Mouse (Mus musculus) olfactory bulb, adult 2 months (tissue): ENCODE measurements around the gene 2200002D01Rik. TPM values are rescaled to one million over a fixed set of nuclear protein-coding genes. Genes with fewer than 3 reads are reported as not detected.
"Not testable (repeated sequence)": the region's sequence is repeated elsewhere in the genome, so short reads cannot be mapped to it uniquely, and the experiment has no call there.

ENCODE experiments used
- H3K27ac ChIP-seq: fragments of 200-500 bp; 2 replicates; pipeline ENCODE4 v1.5.1; 2012; ENCODE audit warnings: low read depth, low read length; ENCODE audit not compliant: insufficient read depth
- H3K4me1 ChIP-seq: fragments of 200-500 bp; 2 replicates; pipeline ENCODE4 v1.6.1; 2012; ENCODE audit warnings: low read length; ENCODE audit not compliant: control insufficient read depth, insufficient read depth
- H3K4me3 ChIP-seq: fragments of 200-500 bp; 2 replicates; pipeline ENCODE4 v1.5.1; 2012; ENCODE audit warnings: mild to moderate bottlenecking, low read depth, low read length, moderate library complexity; ENCODE audit not compliant: insufficient read depth
- CTCF ChIP-seq: fragments of 200-500 bp; IDR thresholded peaks from 2 replicates; pipeline ENCODE4 v1.5.1; 2012; ENCODE audit warnings: low read depth, mild to moderate bottlenecking, low read length, moderate library complexity; ENCODE audit not compliant: insufficient read depth
- POLR2A ChIP-seq: fragments of 200-500 bp; IDR thresholded peaks from 2 replicates; pipeline ENCODE4 v1.6.1; 2012; ENCODE audit warnings: mild to moderate bottlenecking, low read depth, low read length, moderate library complexity; ENCODE audit not compliant: insufficient read depth
- WGBS: fragments of 180-500 bp; shearing (Covaris S2); methylation state at CpG from one replicate; pipeline ENCODE4 v1.1.7; 2018; 5-methylcytosine and 5-hydroxymethylcytosine counted together
- polyA plus RNA-seq: library from polyadenylated mRNA; stranded (reverse); fragments of >200 nt; gene quantifications from 2 replicates; pipeline ENCODE4 v1.2.4, GENCODE M21; 2012; ENCODE audit warnings: low replicate concordance; ENCODE audit not compliant: missing spikeins, insufficient read depth, insufficient read length

The 2200002D01Rik gene
- polyA plus RNA-seq, 1 experiment: not detected

DNA sequence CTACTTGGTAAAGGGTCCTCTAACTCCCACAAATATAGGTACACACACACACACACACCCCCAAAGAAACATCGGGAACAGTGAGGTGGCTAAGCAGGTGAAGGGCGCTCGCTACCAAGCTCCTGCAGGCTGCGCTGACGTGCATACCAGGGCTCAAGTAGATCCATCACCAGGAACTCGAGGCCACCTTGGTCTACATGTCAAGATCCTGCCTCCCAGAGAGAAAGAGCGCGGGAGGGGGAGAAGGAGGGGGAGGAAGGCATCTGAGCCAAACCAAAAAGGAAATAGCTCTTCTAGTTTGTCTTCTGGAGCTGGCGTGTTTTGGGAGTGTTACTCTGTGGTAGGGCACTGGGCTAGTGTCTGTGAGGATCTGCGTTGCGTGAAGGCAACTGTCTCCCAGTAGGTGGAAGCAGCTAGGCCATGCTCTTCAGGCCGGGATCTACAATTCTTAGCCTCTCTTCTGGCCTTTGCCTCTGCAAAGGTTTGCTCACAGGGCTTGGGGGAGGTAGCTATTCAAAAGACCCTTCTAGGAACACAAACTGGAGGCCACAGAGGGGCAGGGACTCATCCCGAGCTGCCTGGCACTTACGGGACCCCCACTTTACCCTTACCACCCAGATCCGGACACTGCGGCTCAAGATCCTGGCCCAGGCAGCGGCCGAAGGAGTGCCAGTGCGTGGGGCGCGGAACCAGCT lies 1.5 kb downstream of the 2200002D01Rik start:
- no peak overlapping the region for H3K27ac ChIP-seq
- no peak overlapping the region for H3K4me3 ChIP-seq
- peaks cover 8% of the 10 kb centered on the region; the same call in 1 of the 2 replicates for H3K4me1 ChIP-seq
- 88% methylated on average over 21 of the region's 21 CpGs for WGBS
- no peak for TF ChIP-seq CTCF
- no peak for TF ChIP-seq POLR2A

DNA sequence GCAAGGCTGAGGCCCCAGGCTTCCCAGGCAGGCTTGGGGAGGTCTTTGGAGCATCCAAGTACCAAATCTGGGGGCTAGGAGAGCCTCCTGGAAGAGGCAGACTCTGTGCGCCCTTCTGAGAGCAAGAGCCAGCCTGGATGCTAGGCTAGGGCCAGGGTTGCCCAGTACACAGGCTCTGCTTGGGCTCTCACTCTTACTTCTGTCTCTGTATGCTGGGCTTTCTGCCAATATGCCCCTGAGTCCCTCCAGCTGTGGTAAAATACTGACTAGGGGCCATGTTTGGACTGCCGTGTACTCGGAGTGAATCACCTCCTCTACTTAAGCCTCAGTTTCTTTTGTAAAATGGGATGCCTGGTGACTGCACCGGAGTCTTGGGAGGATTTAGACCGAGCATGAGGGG lies 2.3 kb downstream of the 2200002D01Rik start:
- WGBS: 70% methylated on average over 5 of the region's 5 CpGs
- no peak for TF ChIP-seq POLR2A
- TF ChIP-seq CTCF: no peak
- H3K27ac ChIP-seq: no peak overlapping the region

DNA sequence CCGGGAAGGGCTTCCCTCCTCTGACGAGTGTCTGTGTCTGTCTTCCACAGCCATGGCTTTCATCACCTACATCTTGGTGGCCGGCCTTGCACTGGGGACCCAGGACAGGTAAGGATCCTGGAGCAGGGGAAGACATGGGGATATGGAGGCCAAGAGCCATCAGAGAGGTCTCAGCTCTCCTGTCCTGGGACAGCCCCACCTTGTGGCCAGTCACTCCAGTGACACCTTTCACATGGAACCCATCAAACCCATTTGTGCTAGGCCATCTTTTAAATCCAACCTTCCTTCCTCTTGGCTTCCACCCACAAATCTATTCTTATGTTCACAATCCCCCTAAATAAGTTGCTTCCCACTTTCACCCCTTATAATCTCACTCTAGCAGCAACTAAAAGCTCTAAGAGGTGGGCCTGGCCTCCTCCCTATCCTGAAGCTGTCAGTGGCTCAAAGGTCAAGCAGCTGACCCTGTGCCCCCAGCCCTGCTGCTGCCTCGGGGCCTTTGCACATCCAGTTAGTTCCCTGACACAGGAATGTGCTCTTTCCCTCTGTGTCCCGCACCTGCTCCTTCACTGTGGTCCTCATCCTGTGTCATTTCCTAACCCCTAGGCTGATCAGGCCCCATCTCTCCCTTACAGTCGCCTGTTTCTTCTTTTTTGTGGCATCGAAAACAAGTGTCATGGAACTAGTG lies 3.4 kb downstream of the 2200002D01Rik start:
- TF ChIP-seq CTCF: no peak
- no peak for TF ChIP-seq POLR2A
- WGBS: 88% methylated on average over 7 of the region's 7 CpGs

More for the DNA sequence above, 2.3 kb downstream of the 2200002D01Rik start:
- Histone ChIP-seq H3K4me3 (no peak overlapping the region), H3K4me1 (peaks cover 8% of the 10 kb centered on the region; the same call in 1 of the 2 replicates)

DNA sequence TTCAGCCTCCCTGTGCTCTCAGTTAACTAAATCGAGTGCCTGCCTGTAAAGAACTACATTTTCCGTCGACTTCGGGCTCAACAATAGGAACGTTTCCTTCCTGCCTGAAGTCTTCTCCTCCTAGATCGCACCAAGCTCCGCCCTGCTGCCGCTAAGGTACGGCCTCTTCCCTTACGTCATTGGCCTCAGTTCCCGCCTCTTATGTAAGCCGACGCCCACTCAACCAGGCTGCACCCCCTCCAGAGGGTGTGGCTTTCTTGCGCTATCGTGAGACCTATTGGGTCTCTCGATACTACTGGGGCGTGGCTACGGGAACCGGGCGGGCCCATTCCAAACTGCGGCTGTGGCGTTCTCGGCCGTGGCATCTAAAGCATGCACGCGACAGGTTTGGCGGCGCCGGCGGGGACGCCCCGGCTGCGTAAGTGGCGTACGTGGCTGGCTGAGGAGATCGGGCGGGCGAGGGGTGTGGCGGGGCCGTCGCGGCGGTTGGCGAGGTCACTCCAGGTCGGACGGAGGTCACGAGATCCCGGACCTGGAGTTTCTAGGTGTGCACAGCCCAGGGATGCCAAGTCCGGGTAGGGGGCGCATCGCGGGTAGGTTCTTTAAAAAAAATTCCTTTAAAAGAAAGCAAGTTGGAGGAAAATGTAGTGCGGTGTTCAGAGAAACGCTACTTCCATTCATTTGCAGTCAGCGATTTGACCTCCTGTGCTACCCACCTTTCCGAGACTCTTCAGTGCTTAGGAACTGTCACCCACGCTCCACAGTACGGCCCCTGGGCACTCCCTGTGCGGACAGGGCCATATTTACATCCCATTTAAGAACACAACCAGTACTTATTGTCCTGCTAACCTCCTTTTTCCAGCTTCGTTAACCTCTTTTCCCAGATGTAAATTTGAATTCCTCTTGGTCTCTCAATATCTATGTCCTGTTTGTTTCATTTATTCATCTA lies 10.0 kb downstream of the 2200002D01Rik start, which contains the start of gene Yif1b:
Gene Yif1b, plus strand, starts transcription at position 311 of the 949 bp plus-strand sequence.
- WGBS: under 1% methylated on average over 60 of the region's 60 CpGs
- H3K4me3 ChIP-seq: peak within 1 kb of the TSS; percentile 75
- H3K27ac ChIP-seq: peak within 1 kb of the TSS; percentile 35; the same call in 1 of the 2 replicates
- TF ChIP-seq CTCF: no peak
- TF ChIP-seq POLR2A: peak; percentile 57; the same call in 1 of the 2 replicates
- 0 out of 2 replicates have a peak, but pooled peaks cover 3% of the 10 kb centered on the region for H3K4me1 ChIP-seq

More for the DNA sequence above, 3.4 kb downstream of the 2200002D01Rik start:
- Histone ChIP-seq H3K4me3 (no peak overlapping the region), H3K27ac (no peak overlapping the region), H3K4me1 (peaks cover 8% of the 10 kb centered on the region; the same call in 1 of the 2 replicates)

DNA sequence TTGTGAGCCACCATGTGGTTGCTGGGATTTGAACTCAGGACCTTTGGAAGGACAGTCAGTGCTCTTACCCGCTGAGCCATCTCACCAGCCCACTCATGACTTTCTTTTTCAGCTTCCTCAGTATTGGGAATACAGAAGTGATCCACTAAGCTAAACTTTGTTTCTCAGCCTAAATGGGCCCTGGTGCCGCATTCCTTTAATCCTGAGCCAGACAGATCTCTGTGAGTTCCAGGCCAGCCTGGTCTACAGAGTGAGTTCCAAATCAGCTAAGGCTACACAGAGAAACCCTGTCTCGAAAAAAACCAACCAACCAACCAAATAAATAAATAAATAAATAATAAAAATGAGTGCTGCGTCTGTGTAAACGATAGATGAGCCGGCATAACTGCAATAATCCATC lies 10.7 kb downstream of the 2200002D01Rik start:
- 24% methylated on average over 6 of the region's 6 CpGs for WGBS
- H3K27ac ChIP-seq, H3K4me1 ChIP-seq: not testable (repeated sequence)
- H3K4me3 ChIP-seq: peak overlapping the region; percentile 33

DNA sequence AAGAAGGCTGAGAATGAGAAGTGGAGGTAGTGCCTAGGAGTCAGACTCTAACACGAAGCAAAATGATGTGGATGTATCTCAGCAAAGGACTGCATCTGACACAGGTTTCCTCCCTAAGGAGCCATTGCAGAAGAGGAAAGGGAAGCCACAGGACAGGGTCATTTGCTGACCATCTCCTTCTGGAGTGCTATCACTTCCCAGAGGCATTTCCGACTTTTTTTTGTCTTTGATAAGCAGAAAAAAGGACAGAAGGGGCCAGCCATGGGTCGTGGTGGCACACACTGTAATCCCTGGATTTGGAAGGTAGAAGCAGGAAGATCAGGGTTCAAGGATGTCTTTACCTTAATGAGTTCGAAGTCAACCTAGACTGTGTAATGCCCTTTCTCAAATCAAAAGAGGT lies 11.7 kb downstream of the 2200002D01Rik start:
- 85% methylated on average over 4 of the region's 4 CpGs for WGBS
- TF ChIP-seq CTCF: no peak
- TF ChIP-seq POLR2A: no peak
- Histone ChIP-seq H3K4me3 (no peak overlapping the region), H3K27ac (no peak overlapping the region), H3K4me1 (peaks cover 11% of the 10 kb centered on the region; the same call in 1 of the 2 replicates)

DNA sequence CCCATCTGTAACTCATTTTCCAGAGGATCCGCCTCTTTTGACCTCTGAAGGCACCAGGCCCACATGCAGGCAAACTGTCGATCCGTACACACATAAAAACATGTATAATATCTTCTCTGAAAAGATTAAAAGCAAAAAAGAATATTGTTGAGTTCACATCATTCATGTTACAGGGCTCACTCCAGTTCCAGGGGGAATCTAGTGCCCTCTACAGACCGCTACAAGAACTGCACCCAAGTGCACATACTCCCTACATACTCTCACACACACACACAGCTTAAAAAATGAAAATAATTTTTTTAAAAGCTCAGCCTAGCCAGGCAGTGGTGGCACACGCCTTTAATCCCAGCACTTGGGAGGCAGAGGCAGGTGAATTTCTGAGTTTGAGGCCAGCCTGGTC lies 13.6 kb downstream of the 2200002D01Rik start:
- no peak overlapping the region for H3K4me3 ChIP-seq
- no peak overlapping the region for H3K27ac ChIP-seq
- peaks cover 9% of the 10 kb centered on the region; the same call in 1 of the 2 replicates for H3K4me1 ChIP-seq
- WGBS: 84% methylated on average over 5 of the region's 5 CpGs
- TF ChIP-seq POLR2A (no peak), CTCF (no peak)

GRCm38 (mm10) chr7:29233745-29234144 lies 14.5 kb downstream of the 2200002D01Rik start:
- peak overlapping the region; percentile 88 for H3K27ac ChIP-seq
- H3K4me3 ChIP-seq: no peak overlapping the region
- peaks cover 8% of the 10 kb centered on the region; the same call in 1 of the 2 replicates for H3K4me1 ChIP-seq
- WGBS: 26% methylated on average over 6 of the region's 6 CpGs
- TF ChIP-seq POLR2A: no peak
- no peak for TF ChIP-seq CTCF
